Mouse (Mus musculus): ENCODE measurements around the gene Zbtb46.

The Zbtb46 gene

GRCm38 (mm10) chr2:181409643-181410042 lies 49.6 kb downstream of the Zbtb46 start:
- no peak for DNase-seq (ENCODE audit: low read depth, low spot score)

GRCm38 (mm10) chr2:181403722-181404121 lies 55.5 kb downstream of the Zbtb46 start:
- DNase-seq (ENCODE audit: low read depth, low spot score): no peak

- no peak for DNase-seq (ENCODE audit: low read depth, low spot score)
Measured at GRCm38 (mm10) chr2:181401497-181401896, 57.7 kb downstream of the Zbtb46 start.

GRCm38 (mm10) chr2:181397207-181397761 lies 61.9 kb downstream of the Zbtb46 start:
- DNase-seq (ENCODE audit: low read depth, low spot score): no peak

- no peak for DNase-seq (ENCODE audit: low read depth, low spot score)
Measured at GRCm38 (mm10) chr2:181394086-181394485, 65.1 kb downstream of the Zbtb46 start.

- peak; percentile 29 for DNase-seq (ENCODE audit: low read depth, low spot score)
Measured at GRCm38 (mm10) chr2:181392600-181393213, 66.5 kb downstream of the Zbtb46 start.

- no peak for DNase-seq (ENCODE audit: low read depth, low spot score)
Measured at GRCm38 (mm10) chr2:181391541-181391940, 67.7 kb downstream of the Zbtb46 start.

- no peak for DNase-seq (ENCODE audit: low read depth, low spot score)
Measured at GRCm38 (mm10) chr2:181391022-181391421, 68.2 kb downstream of the Zbtb46 start.

GRCm38 (mm10) chr2:181390136-181390870 lies 68.9 kb downstream of the Zbtb46 start:
- no peak for DNase-seq (ENCODE audit: low read depth, low spot score)

GRCm38 (mm10) chr2:181386663-181387210 lies 72.5 kb downstream of the Zbtb46 start:
- DNase-seq (ENCODE audit: low read depth, low spot score): no peak

GRCm38 (mm10) chr2:181385885-181386284 lies 73.3 kb downstream of the Zbtb46 start:
- DNase-seq (ENCODE audit: low read depth, low spot score): no peak

GRCm38 (mm10) chr2:181384919-181385391 lies 74.3 kb downstream of the Zbtb46 start:
- no peak for DNase-seq (ENCODE audit: low read depth, low spot score)

- DNase-seq (ENCODE audit: low read depth, low spot score): no peak
Measured at GRCm38 (mm10) chr2:181384463-181384862, 74.8 kb downstream of the Zbtb46 start.

- no peak for DNase-seq (ENCODE audit: low read depth, low spot score)
Measured at GRCm38 (mm10) chr2:181381631-181382306, 77.5 kb downstream of the Zbtb46 start.

GRCm38 (mm10) chr2:181381107-181381506 lies 78.1 kb downstream of the Zbtb46 start:
- DNase-seq (ENCODE audit: low read depth, low spot score): no peak

- no peak for DNase-seq (ENCODE audit: low read depth, low spot score)
Measured at GRCm38 (mm10) chr2:181380251-181380650, 79.0 kb downstream of the Zbtb46 start.

- no peak for DNase-seq (ENCODE audit: low read depth, low spot score)
Measured at GRCm38 (mm10) chr2:181379778-181380177, 79.4 kb downstream of the Zbtb46 start, which contains the start of gene Lime1. Gene Lime1, plus strand, starts transcription at chr2:181380078.

GRCm38 (mm10) chr2:181378701-181379100 lies 80.5 kb downstream of the Zbtb46 start:
- DNase-seq (ENCODE audit: low read depth, low spot score): no peak

- no peak for DNase-seq (ENCODE audit: low read depth, low spot score)
Measured at GRCm38 (mm10) chr2:181377230-181377629, 82.0 kb downstream of the Zbtb46 start.

GRCm38 (mm10) chr2:181375787-181376186 lies 83.4 kb downstream of the Zbtb46 start:
- no peak for DNase-seq (ENCODE audit: low read depth, low spot score)

- peak; percentile 11 for DNase-seq (ENCODE audit: low read depth, low spot score)
Measured at GRCm38 (mm10) chr2:181370001-181370400, 89.2 kb downstream of the Zbtb46 start.

GRCm38 (mm10) chr2:181365655-181366075 lies 93.6 kb downstream of the Zbtb46 start:
- DNase-seq (ENCODE audit: low read depth, low spot score): peak; percentile 9
